Mouse (Mus musculus) lung, adult 2 months (tissue): ENCODE data around the gene Foxp1.

Experiments
- CTCF ChIP-seq: fragments of 200-500 bp; IDR thresholded peaks from 2 replicates; pipeline ENCODE4 v1.5.1; 2011; ENCODE audit warnings: mild to moderate bottlenecking, low read length, control low read depth; ENCODE audit not compliant: insufficient read depth
- POLR2A ChIP-seq: fragments of 200-500 bp; IDR thresholded peaks from 2 replicates; pipeline ENCODE4 v1.6.1; 2011; ENCODE audit warnings: low read depth, mild to moderate bottlenecking, control low read depth, low read length, borderline replicate concordance; ENCODE audit errors: extremely low read depth

GRCm38 (mm10) chr6:99031321-99031903, 491.1 kb downstream of the Foxp1 start:
- TF ChIP-seq POLR2A, result no peak
- no peak for TF ChIP-seq CTCF
